Mouse (Mus musculus): Measurements from ENCODE around the gene Anapc1. TPM values are rescaled to one million over a fixed set of nuclear protein-coding genes. Genes with fewer than 3 reads are reported as not detected.

Gene Anapc1
- total RNA-seq, 4 experiments from 2014 or later: 54.0 to 63.0 (median 60.2) TPM

GRCm38 (mm10) chr2:128566304-128567147 is 120.7 kb downstream of the Anapc1 start:
- DNase-seq (ENCODE audit: low spot score in 2 of 2): no peak

DNA sequence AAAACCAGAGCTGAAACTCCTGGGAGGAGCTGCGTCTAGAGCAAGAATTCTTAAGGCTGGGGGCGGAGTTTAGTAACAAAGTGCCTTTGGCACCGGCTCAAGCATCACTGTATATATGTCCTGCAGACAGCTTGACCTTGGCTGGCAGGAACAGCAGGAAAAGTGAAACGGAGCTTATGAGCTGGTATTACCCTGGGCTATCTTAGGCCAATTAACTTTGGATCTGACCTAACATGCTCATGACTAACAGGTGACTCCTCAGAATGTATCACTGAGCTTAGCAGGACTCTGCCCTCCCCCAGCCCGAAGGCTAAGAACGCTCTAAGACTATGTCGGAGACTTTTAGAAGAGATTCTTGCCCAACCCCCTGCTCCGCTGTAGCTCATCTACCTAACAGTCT is 121.3 kb downstream of the Anapc1 start:
- no peak for DNase-seq (ENCODE audit: low spot score in 2 of 2)

DNA sequence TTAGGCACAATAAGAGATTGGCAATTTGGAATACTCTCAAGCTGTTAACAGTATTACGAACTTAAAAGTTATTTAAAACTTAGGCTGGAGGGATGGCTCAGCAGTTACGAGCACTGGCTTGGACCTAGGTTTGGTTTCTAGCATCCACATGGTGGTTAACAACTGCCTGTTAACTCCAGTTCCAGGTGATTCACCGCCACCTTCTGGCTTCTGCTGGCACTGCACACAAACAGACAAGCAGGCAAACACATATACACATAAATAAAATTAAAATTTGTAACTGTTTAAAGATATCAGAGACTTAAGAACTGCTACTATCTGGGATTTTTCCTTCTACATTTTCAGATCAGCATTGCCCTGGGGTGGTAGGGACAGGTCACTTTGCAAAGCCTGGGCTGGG is 123.0 kb downstream of the Anapc1 start:
- DNase-seq (ENCODE audit: low spot score in 2 of 2): no peak

Other genes starting within 250 kb of the Anapc1 start
- not detected for gene Spdye4c, start 96.2 kb downstream of the Anapc1 start, total RNA-seq (2022)
- gene Mertk, start 11.6 kb upstream of the Anapc1 start, total RNA-seq (2022): 10 to 100 TPM; 25.1 to 32.9 (median 29.1) TPM
- gene Tmem87b, start 130.7 kb upstream of the Anapc1 start, total RNA-seq (2022): 10 to 100 TPM; 32.2 to 36.9 (median 32.9) TPM
- 1 to 10 TPM; 1.7 to 3.0 (median 2.5) TPM for gene Fbln7, start 175.6 kb upstream of the Anapc1 start, total RNA-seq (2022)